ENCODE assay signal across 29 mouse cellular contexts in genomic region chr9:95795844-95796243, GRCm38 (mm10). TPM values are rescaled to one million over a fixed set of nuclear protein-coding genes. Genes with fewer than 3 reads are reported as not detected.
A peak's percentile ranks its signal among the peaks of the same experiment; 100 is the strongest.
DNase-seq lines count a peak whose midpoint lies in the region; ATAC-seq and TF ChIP-seq lines count a peak whose summit lies in the region.
"Had no signal": no experiment of that assay in that cellular context is flagged by ENCODE, and none has a peak within 500 bp of the region (broad histone marks: within the 10 kb centered on the region; RNA-seq: fewer than 3 reads in every experiment).

No protein-coding gene starts in this region.

- H3K4me2 ChIP-seq in liver, postnatal 0 days (ENCODE audit: low read depth, low read length), result no peak overlapping the region
- 0 out of 2 replicates have a peak overlapping the region, but pooled peaks have one; percentile 35 for H3K4me2 ChIP-seq in intestine, postnatal 0 days (replicated peaks; ENCODE audit: low read depth)
- H3K4me2 ChIP-seq: embryonic facial prominence, embryonic 12.5 days; heart, embryonic 11.5 days; midbrain, embryonic 12.5 days had no signal

- H3K4me3 ChIP-seq in kidney, adult 2 months (ENCODE audit: insufficient read depth, low read depth, low read length), result no peak overlapping the region
- no peak overlapping the region for H3K4me3 ChIP-seq in liver, postnatal 0 days (ENCODE audit: low read depth, low read length)
- no peak overlapping the region for H3K4me3 ChIP-seq in intestine, postnatal 0 days (ENCODE audit: low read depth, low read length)
- H3K4me3 ChIP-seq: embryonic facial prominence, embryonic 12.5 days; erythroblast, embryonic 14.5 days; gastrocnemius, adult 2 months; hindbrain, embryonic 10.5 days; layer of hippocampus, adult 2 months; limb, embryonic 10.5 days; midbrain, embryonic 12.5 days had no signal

- no peak for TF ChIP-seq CTCF in kidney, adult 2 months (conservative IDR thresholded peaks at IDR 0.05; ENCODE audit: insufficient read depth, insufficient read length, low read depth, low read length)
- no peak for TF ChIP-seq CTCF in liver, postnatal 0 days (IDR thresholded peaks at IDR 0.05; ENCODE audit: low read depth)
- no peak for TF ChIP-seq CTCF in intestine, postnatal 0 days (IDR thresholded peaks at IDR 0.05; ENCODE audit: low read depth)

- no peak for ATAC-seq in liver, postnatal 0 days
- no peak for ATAC-seq in intestine, postnatal 0 days
- ATAC-seq: forebrain, embryonic 14.5 days; hindbrain, embryonic 16.5 days had no signal

- no peak for TF ChIP-seq EP300 in liver, postnatal 0 days (IDR thresholded peaks at IDR 0.05; ENCODE audit: low read depth)

- TF ChIP-seq POLR2A in kidney, adult 2 months (IDR thresholded peaks at IDR 0.05; ENCODE audit: low read depth, low read length), result no peak

- WGBS in kidney, adult 2 months, result 52% methylated on average over 5 of the region's 5 CpGs
- 81% methylated on average over 5 of the region's 5 CpGs for WGBS in liver, postnatal 0 days (ENCODE audit: insufficient replicate concordance)
- WGBS in intestine, postnatal 0 days, result 62% methylated on average over 5 of the region's 5 CpGs

- DNase-seq in kidney, adult 2 months, result peak; percentile 9
- DNase-seq in kidney, adult 11 months, result no peak
- no peak for DNase-seq in liver, postnatal 0 days
- no peak for DNase-seq in liver
- DNase-seq in gastrocnemius, postnatal 25 days, result no peak
- DNase-seq in right cerebral cortex, postnatal 14 days, result no peak
- DNase-seq: adrenal gland, adult 2 months; cerebellum, adult 11 months; cerebellum, postnatal 25 days; gastrocnemius, adult 2 months; lung, adult 2 months; lung, postnatal 14 days; retina, postnatal 1 day; thymus, adult 2 months; thymus, postnatal 4 days had no signal

- no peak overlapping the region for H3K9ac ChIP-seq in liver, postnatal 0 days (replicated peaks)
- no peak overlapping the region for H3K9ac ChIP-seq in intestine, postnatal 0 days (ENCODE audit: low read depth, low read length)
- H3K9ac ChIP-seq: embryonic facial prominence, embryonic 12.5 days; midbrain, embryonic 12.5 days had no signal

- no peaks in the 10 kb centered on the region for H3K36me3 ChIP-seq in kidney, adult 2 months (ENCODE audit: control insufficient read depth, insufficient read depth, low read length)
- H3K36me3 ChIP-seq in liver, postnatal 0 days (replicated peaks; ENCODE audit: insufficient read depth, low read length), result no peaks in the 10 kb centered on the region
- H3K36me3 ChIP-seq in intestine, postnatal 0 days (ENCODE audit: control insufficient read depth, insufficient read depth), result no peaks in the 10 kb centered on the region
- H3K36me3 ChIP-seq: embryonic facial prominence, embryonic 12.5 days; G1E; hindbrain, embryonic 10.5 days; limb, embryonic 10.5 days; midbrain, embryonic 12.5 days had no signal

- H3K9me3 ChIP-seq in liver, postnatal 0 days (ENCODE audit: low read length), result no peaks in the 10 kb centered on the region
- no peaks in the 10 kb centered on the region for H3K9me3 ChIP-seq in intestine, postnatal 0 days (ENCODE audit: control insufficient read depth)
- H3K9me3 ChIP-seq: embryonic facial prominence, embryonic 12.5 days; G1E; limb, embryonic 10.5 days; midbrain, embryonic 12.5 days had no signal

- peak overlapping the region; percentile 100 for H3K27ac ChIP-seq in kidney, adult 2 months (ENCODE audit: insufficient read depth, low read depth, low read length)
- H3K27ac ChIP-seq in liver, postnatal 0 days (ENCODE audit: low read depth), result peak overlapping the region; percentile 85
- H3K27ac ChIP-seq in intestine, postnatal 0 days (ENCODE audit: low read depth, low read length), result peak overlapping the region; percentile 92
- H3K27ac ChIP-seq: embryonic facial prominence, embryonic 12.5 days; gastrocnemius, adult 2 months; hindbrain, embryonic 10.5 days; layer of hippocampus, adult 2 months; limb, embryonic 10.5 days; midbrain, embryonic 12.5 days had no signal

- no peaks in the 10 kb centered on the region for H3K27me3 ChIP-seq in kidney, adult 2 months (replicated peaks; ENCODE audit: control insufficient read depth, insufficient read depth, low read length)
- no peaks in the 10 kb centered on the region for H3K27me3 ChIP-seq in liver, postnatal 0 days (ENCODE audit: insufficient read depth, low read length)
- H3K27me3 ChIP-seq in intestine, postnatal 0 days (replicated peaks; ENCODE audit: control insufficient read depth, insufficient read depth, low read length), result no peaks in the 10 kb centered on the region
- H3K27me3 ChIP-seq: CH12.LX; embryonic facial prominence, embryonic 12.5 days; midbrain, embryonic 12.5 days; Patski had no signal

- peaks cover 9% of the 10 kb centered on the region for H3K4me1 ChIP-seq in kidney, adult 2 months (ENCODE audit: control insufficient read depth, insufficient read depth, low read length)
- H3K4me1 ChIP-seq in liver, postnatal 0 days (ENCODE audit: insufficient read depth), result no peaks in the 10 kb centered on the region
- H3K4me1 ChIP-seq in intestine, postnatal 0 days (replicated peaks; ENCODE audit: control insufficient read depth, insufficient read depth, low read length), result peaks cover 3% of the 10 kb centered on the region; the same call in 1 of the 2 replicates
- H3K4me1 ChIP-seq: embryonic facial prominence, embryonic 12.5 days; hindbrain, embryonic 10.5 days; limb, embryonic 10.5 days; midbrain, embryonic 12.5 days had no signal

RNA-seq across cellular contexts. Expression of gene Trpc1, which starts 45.7 kb away (rescaled TPM):
- polyA plus RNA-seq in kidney, adult 2 months (2012; rRNA removed), result 11.6 and 13.6 TPM in 2 replicates
- 0.95 and 1.2 TPM in 2 replicates for polyA plus RNA-seq in liver, postnatal 0 days (2015; fragmentation: Nextera tagmentation; extraction: Ambion mirVana)
- 1.8 and 2.0 TPM in 2 replicates for polyA plus RNA-seq in intestine, postnatal 0 days (2015; fragmentation: Nextera tagmentation; extraction: Ambion mirVana)
- total RNA-seq in gastrocnemius, postnatal 25 days (2021), result 1 to 10 TPM in 1 of 2 experiments, under 1 TPM in 1; 0.64 to 1.2 TPM
- total RNA-seq: CH12.LX; granulocyte monocyte progenitor cell, adult 5-6 weeks had no signal
- polyA plus RNA-seq: erythroblast, embryonic 14.5 days; G1E had no signal

RNA-seq across cellular contexts. Expression of gene Pls1, which starts 49.3 kb away (rescaled TPM):
- polyA plus RNA-seq in kidney, adult 2 months (2012; rRNA removed), result 12.0 and 21.6 TPM in 2 replicates
- polyA plus RNA-seq in liver, postnatal 0 days (2015; fragmentation: Nextera tagmentation; extraction: Ambion mirVana), result 19.4 and 20.6 TPM in 2 replicates
- polyA plus RNA-seq in intestine, postnatal 0 days (2015; fragmentation: Nextera tagmentation; extraction: Ambion mirVana), result 512 and 547 TPM in 2 replicates
- total RNA-seq in gastrocnemius, postnatal 25 days (2021), result not detected
- total RNA-seq: granulocyte monocyte progenitor cell, adult 5-6 weeks had no signal
- polyA plus RNA-seq: erythroblast, embryonic 14.5 days; G1E had no signal

Comparison
In these comparisons a context has a peak if more than half of its experiments do, and no peak if none do; other contexts are left out.
1. RNA of gene Pls1, which starts 49.3 kb away (polyA plus RNA-seq): 512 to 547 TPM in intestine, postnatal 0 days; 12.0 to 21.6 TPM in kidney, adult 2 months and 19.4 to 20.6 TPM in liver, postnatal 0 days; every median in the first group is over 10 times any median in the second.
2. Peak in every context shown above with its lines, with median percentiles within 50 percentile points of each other: H3K27ac ChIP-seq.